Mouse (Mus musculus): ENCODE data around the gene Fndc8. TPM values are rescaled to one million over a fixed set of nuclear protein-coding genes. Genes with fewer than 3 reads are reported as not detected.
A peak's percentile ranks its signal among the peaks of the same experiment; 100 is the strongest.

The Fndc8 gene
- total and polyA plus RNA-seq, 3 experiments, result 0.08 to 0.36 TPM; not detected in 1

DNA sequence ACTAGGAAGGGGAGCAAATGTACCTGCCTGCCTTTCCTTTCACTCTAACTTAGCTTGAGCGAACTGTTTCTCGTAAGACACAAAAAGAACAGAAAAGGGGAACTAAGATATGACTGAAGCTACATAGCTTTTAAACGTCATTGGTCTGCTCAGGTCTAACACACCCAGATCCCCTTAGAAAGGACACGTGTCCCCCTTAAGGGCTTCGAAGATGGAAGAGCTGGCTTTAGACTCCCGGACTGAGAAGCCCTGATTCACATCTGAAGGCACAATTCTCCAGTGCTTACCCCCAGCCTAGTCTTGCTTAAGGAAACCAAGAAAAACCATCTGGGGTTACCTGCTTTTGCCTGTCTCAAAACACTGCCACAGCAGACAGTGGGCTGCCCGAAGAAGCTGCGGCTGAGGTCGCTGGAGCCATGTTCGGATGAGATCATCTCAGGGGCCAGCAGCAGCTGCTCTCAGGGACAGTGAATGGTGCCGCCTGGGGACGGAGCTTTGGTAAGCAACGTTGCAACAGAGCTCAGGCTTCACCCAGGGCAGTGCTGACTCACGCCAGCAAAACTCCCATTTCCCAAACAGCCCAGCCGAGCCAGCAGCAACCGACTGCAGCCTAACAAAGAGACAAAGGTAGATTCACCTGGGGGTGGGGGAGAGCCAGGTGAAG lies 46.4 kb upstream of the Fndc8 start (continued):
- TF ChIP-seq GABPA (IDR thresholded peaks at IDR 0.05; ENCODE audit: insufficient replicate concordance, low read depth, low read length) (no peak), USF1 (IDR thresholded peaks at IDR 0.05; ENCODE audit: low read depth, low read length) (peak; percentile 63), MEF2A (IDR thresholded peaks at IDR 0.05; ENCODE audit: borderline replicate concordance, low read depth, low read length) (no peak), USF2 (conservative IDR thresholded peaks at IDR 0.05; ENCODE audit: low read depth, low read length) (peak; percentile 66), CTCF (conservative IDR thresholded peaks at IDR 0.05 in 1 of 2, IDR thresholded peaks at IDR 0.05 in 1 of 2; ENCODE audit: low read depth in 2 of 2, low read length in 2 of 2) (peak in 1 of 2 experiments; percentile 60; a peak in 2 of 4 replicates), MYC (IDR thresholded peaks at IDR 0.05; ENCODE audit: low read depth, low read length) (peak; percentile 94)

DNA sequence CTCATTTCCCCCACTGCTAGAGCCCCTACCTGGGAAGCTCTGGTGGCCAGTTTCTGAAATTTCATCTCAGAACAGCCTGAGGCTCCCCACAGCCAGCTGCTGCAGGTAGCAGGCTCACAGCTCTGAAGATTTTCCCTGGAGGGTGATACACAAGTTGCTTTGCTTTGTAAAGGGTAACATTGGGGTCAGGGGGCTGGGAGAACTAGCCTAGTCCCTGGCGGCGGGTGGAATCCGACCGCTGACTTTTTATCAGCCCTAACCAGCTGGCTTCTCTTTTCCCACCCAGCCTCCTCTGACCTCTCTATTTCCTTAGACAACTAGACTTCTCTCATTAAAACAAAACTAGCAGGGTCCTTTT lies 45.9 kb upstream of the Fndc8 start:
- dilution Hi-C loops (cut with MboI; ENCODE audit: extremely low pct_ligation_motif_present, extremely low pct_unique_long_range_greater_than_20kb, low sequenced_read_pairs) (no loop called here), in situ Hi-C loops (cut with MboI; ENCODE audit: low pct_ligation_motif_present, low pct_unique_long_range_greater_than_20kb, low sequenced_read_pairs) (loop anchor here (5.0 kb wide), 1 partner anchor 41 kb away; no protein-coding TSS in a partner anchor)
- no peak for TF ChIP-seq IRF4 (IDR thresholded peaks at IDR 0.05; ENCODE audit: low read depth, low read length)
- no peak for TF ChIP-seq NELFE (IDR thresholded peaks at IDR 0.05; ENCODE audit: low read depth, low read length)
- TF ChIP-seq E2F4 (IDR thresholded peaks at IDR 0.05; ENCODE audit: insufficient replicate concordance, low read depth, low read length), result no peak
- TF ChIP-seq KAT2A (IDR thresholded peaks at IDR 0.05; ENCODE audit: insufficient replicate concordance, low read length), result no peak
- 0 out of 2 replicates have a peak, but pooled peaks have one; percentile 21 for TF ChIP-seq EP300 (IDR thresholded peaks at IDR 0.05; ENCODE audit: low read length)
- no peak for TF ChIP-seq NRF1 (IDR thresholded peaks at IDR 0.05; ENCODE audit: low read depth, low read length)
- Histone ChIP-seq H3K27ac (ENCODE audit: insufficient read depth, low read depth) (peak overlapping the region; percentile 82), H3K4me2 (ENCODE audit: insufficient read depth, low read depth, poor library complexity, severe bottlenecking) (peak overlapping the region; percentile 100), H3K36me3 (replicated peaks in 1 of 2; ENCODE audit: control insufficient read depth in 1 of 2, insufficient read depth in 1 of 2, low read length in 1 of 2) (peaks cover 2 to 15% of the 10 kb centered on the region in 2 experiments), H3K79me2 (replicated peaks; ENCODE audit: control insufficient read depth, extremely low read depth, insufficient read depth, poor library complexity, severe bottlenecking) (peaks cover 12% of the 10 kb centered on the region), H3K4me3 (replicated peaks in 1 of 3; ENCODE audit: low read depth in 2 of 3, low read length in 2 of 3, poor library complexity in 1 of 3) (peak overlapping the region; percentile 49 to 57 (median 51)), H3K9ac (ENCODE audit: insufficient read depth, low read depth) (peak overlapping the region; percentile 37), H3K9me3 (replicated peaks; ENCODE audit: low read length) (peaks cover 11% of the 10 kb centered on the region), H3K4me1 (ENCODE audit: control insufficient read depth in 1 of 2, insufficient read depth in 2 of 2) (peaks cover 9 to 26% of the 10 kb centered on the region in 2 experiments), H3K27me3 (replicated peaks) (no peaks in the 10 kb centered on the region)
- DNase-seq (ENCODE audit: extremely low read depth), result peak; percentile 20

DNA sequence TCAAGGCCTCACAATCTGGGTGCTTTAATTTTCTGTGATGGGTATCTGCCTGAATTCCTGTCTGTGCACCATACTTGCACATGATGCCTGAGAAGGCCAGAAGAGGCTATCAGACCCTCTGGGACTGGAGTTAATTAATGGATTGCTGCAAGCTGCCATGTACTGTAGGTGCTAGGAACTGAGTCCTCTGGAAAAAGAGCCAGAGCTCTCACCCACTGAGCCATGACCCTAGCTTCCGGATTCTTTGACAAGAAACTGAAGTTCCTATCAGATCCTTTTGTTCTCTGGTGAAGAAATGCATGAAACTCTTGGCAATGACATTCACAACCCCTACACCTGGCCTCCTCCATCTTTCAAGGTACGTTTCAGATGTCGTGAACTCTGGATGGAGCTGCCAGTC lies 45.0 kb upstream of the Fndc8 start:
- Histone ChIP-seq H3K79me2 (replicated peaks; ENCODE audit: control insufficient read depth, extremely low read depth, insufficient read depth, poor library complexity, severe bottlenecking) (peaks cover 18% of the 10 kb centered on the region), H3K36me3 (replicated peaks in 1 of 2; ENCODE audit: control insufficient read depth in 1 of 2, insufficient read depth in 1 of 2, low read length in 1 of 2) (peaks cover 2 to 14% of the 10 kb centered on the region in 2 experiments), H3K4me3 (replicated peaks in 1 of 3; ENCODE audit: low read depth in 2 of 3, low read length in 2 of 3, poor library complexity in 1 of 3) (no peak overlapping the region), H3K9ac (ENCODE audit: insufficient read depth, low read depth) (no peak overlapping the region), H3K9me3 (replicated peaks; ENCODE audit: low read length) (peaks cover 14% of the 10 kb centered on the region), H3K27me3 (replicated peaks) (no peaks in the 10 kb centered on the region), H3K4me2 (ENCODE audit: insufficient read depth, low read depth, poor library complexity, severe bottlenecking) (no peak overlapping the region), H3K27ac (ENCODE audit: insufficient read depth, low read depth) (no peak overlapping the region), H3K4me1 (ENCODE audit: control insufficient read depth in 1 of 2, insufficient read depth in 2 of 2) (peaks cover 9 to 26% of the 10 kb centered on the region in 2 experiments)
- TF ChIP-seq PAX5 (IDR thresholded peaks at IDR 0.05; ENCODE audit: low read length), result no peak
- no peak for TF ChIP-seq HCFC1 (IDR thresholded peaks at IDR 0.05; ENCODE audit: low read depth, low read length)
- no peak for TF ChIP-seq USF2 (conservative IDR thresholded peaks at IDR 0.05; ENCODE audit: low read depth, low read length)
- TF ChIP-seq CHD2 (IDR thresholded peaks at IDR 0.05; ENCODE audit: low read length), result no peak
- TF ChIP-seq SIN3A (IDR thresholded peaks at IDR 0.05; ENCODE audit: low read length), result no peak
- TF ChIP-seq IRF4 (IDR thresholded peaks at IDR 0.05; ENCODE audit: low read depth, low read length), result no peak
- TF ChIP-seq SMC3 (IDR thresholded peaks at IDR 0.05; ENCODE audit: low read depth, low read length), result no peak
- TF ChIP-seq JUN (IDR thresholded peaks at IDR 0.05; ENCODE audit: insufficient read depth, low read depth, low read length), result no peak
- no peak for TF ChIP-seq NRF1 (IDR thresholded peaks at IDR 0.05; ENCODE audit: low read depth, low read length)
- no peak for TF ChIP-seq RAD21 (IDR thresholded peaks at IDR 0.05; ENCODE audit: low read depth, low read length)
- no peak for TF ChIP-seq RCOR1 (conservative IDR thresholded peaks at IDR 0.05; ENCODE audit: low read depth, low read length)
- TF ChIP-seq UBTF (IDR thresholded peaks at IDR 0.05; ENCODE audit: low read depth, low read length), result no peak
- no peak for TF ChIP-seq GABPA (IDR thresholded peaks at IDR 0.05; ENCODE audit: insufficient replicate concordance, low read depth, low read length)
- no peak for TF ChIP-seq ELF1 (IDR thresholded peaks at IDR 0.05; ENCODE audit: low read depth, low read length)
- TF ChIP-seq NELFE (IDR thresholded peaks at IDR 0.05; ENCODE audit: low read depth, low read length), result no peak
- DNase-seq (ENCODE audit: extremely low read depth), result no peak
- dilution Hi-C loops (cut with MboI; ENCODE audit: extremely low pct_ligation_motif_present, extremely low pct_unique_long_range_greater_than_20kb, low sequenced_read_pairs), result no loop called here
- in situ Hi-C loops (cut with MboI; ENCODE audit: low pct_ligation_motif_present, low pct_unique_long_range_greater_than_20kb, low sequenced_read_pairs), result loop anchor here (5.0 kb wide), 1 partner anchor 40 kb away; no protein-coding TSS in a partner anchor

Data from CH12.LX (cell line).